Mouse (Mus musculus): Measurements from ENCODE around the gene 2310022B05Rik.

DNA sequence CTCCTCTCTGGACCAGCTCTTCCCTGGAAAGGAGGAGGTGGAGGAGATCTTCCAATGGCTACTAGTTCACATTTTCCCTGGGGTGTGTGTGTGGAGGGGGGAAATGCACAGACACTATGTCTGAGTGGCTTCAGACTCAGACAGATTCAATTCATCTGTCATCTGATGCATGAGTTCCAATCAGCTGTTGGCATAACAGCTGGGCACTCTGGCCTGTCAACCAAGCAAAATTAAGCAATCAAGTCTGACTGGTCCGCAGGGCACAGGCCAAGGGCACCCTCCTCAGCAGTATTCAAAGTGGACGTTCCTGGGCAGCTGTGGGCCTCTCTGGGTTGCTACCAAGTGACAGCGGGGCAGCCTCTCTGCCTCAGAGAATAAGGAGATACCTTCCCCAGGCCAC is 5.6 kb upstream of the 2310022B05Rik start:
- no peak for TF ChIP-seq CTCF (IDR thresholded peaks at IDR 0.05; ENCODE audit: extremely low read depth, insufficient read depth, insufficient read length, insufficient replicate concordance)
- TF ChIP-seq POLR2A (IDR thresholded peaks at IDR 0.05; ENCODE audit: low read depth, low read length), result no peak

All from spleen, adult 2 months (tissue).